Mouse (Mus musculus): ENCODE results near the gene Gpatch8.

Gene Gpatch8

GRCm38 (mm10) chr11:102432115-102432843, 123.9 kb downstream of the Gpatch8 start:
- DNase-seq, result no peak

DNA sequence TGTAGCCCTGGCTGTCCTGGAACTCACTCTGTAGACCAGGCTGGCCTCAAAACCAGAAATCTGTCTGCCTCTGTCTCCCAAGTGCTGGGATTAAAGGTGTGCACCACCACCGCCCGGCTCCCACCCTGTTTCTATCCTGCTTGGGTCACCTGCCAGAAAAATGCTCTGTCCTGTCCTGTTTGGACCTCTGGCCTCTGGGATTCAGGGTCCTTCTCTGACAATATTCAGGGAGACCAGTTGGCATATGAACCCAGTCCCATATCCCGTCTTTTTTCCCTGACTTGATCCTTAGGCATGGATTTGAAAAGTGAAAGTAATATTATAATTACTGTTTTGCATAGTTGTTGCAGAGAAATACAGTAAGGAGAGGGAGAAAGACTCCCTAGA, 124.5 kb downstream of the Gpatch8 start:
- DNase-seq, result no peak

GRCm38 (mm10) chr11:102431018-102431645, 125.1 kb downstream of the Gpatch8 start:
- DNase-seq, result peak; percentile 71

DNA sequence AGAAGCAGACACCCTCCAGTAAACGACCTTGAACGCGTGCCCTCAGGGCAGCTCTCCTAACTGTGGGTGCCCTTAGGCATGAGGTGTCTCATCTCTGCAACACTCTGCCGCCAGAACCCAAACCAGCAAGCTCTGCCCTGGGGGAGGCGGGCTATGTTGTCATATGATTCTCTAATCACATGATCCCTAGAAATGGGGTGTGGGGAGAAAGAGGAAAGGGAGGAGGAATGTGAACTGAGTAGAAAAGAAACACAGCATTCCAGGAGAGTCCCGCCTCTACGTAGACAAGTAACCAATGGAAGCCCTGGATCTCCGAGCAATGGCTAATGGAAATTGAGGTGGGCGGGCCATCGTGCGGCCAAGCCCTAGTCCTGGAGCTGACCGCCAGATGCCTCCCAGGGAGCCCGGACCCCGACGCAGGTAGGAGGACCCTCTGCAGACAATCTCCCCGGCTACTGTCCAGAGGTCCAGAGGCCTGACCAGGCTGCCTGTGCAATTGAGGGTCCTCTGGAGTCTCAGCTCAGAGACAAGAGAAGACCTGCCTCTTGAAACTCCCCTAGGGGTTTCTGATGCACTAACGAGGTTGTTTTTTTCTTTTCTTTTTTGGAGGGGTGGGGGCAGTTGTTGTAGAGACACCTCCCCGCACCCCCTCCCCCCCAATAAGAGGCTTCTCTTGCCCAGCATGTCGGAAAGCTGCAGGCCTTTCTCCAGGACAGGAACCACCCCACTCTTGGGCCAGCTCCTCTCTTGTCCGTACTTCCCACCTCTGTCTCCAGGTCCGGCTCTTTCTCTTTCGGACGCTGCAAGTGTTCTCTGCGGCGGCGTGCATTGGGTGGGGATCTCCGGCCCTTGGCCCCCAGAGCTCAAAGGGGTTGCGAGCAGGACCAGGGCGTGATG, 125.8 kb downstream of the Gpatch8 start, which contains the start of gene Grn:
TSS of gene Grn (plus strand) at position 195 of the 897 bp plus-strand sequence.
- peak; percentile 88 for DNase-seq

DNA sequence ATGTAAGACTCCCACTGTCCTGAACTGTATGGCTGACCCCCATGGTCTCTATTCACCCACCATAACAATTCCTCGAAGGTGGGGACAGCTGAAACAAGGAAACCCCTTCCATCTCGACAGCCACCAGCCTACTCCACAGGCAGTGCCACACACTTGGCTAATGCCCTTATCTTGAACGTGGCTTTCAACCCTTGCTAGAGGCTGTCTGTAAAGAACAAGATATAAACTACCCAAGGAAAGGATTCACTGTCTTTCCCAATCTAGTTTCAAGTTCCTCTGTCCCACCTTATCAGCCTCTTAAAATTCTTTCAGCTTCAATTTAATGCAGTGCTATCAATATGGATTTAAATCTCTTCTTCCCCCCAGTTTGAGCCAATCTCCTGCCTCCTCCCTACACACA, 126.6 kb downstream of the Gpatch8 start:
- no peak for DNase-seq

- DNase-seq, result no peak
Observed at GRCm38 (mm10) chr11:102428981-102429540, 127.1 kb downstream of the Gpatch8 start.
